Mouse (Mus musculus): ENCODE data around the gene Crhbp. TPM values are rescaled to one million over a fixed set of nuclear protein-coding genes. Genes with fewer than 3 reads are reported as not detected.

Gene Crhbp
- polyA plus RNA-seq, 1 experiment, result 0.05 TPM

DNA sequence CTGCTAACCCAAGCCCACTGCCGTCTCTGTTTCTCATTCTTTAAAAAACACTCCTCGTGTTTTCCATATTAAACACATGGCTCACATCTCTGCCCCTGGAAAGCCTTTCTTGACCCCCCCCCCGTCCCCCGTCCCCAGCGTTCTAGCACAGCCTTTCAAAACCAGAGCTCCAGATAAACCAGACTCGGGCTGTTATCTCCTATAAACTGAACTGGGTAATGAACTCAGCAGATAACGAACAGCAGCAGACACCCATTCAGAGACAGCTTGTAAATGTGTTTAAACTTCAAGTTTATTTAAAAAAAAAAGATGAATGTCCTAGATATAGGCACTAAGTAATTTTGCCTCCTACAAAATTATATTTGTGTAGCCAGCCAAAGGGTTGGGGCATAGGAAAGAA is 30.4 kb upstream of the Crhbp start:
- Histone ChIP-seq H3K27me3 (replicated peaks; ENCODE audit: control insufficient read depth, insufficient read depth, low read length) (no peaks in the 10 kb centered on the region), H3K27ac (ENCODE audit: insufficient read depth, low read depth, low read length) (no peak overlapping the region), H3K4me1 (ENCODE audit: control insufficient read depth, insufficient read depth, low read length) (no peaks in the 10 kb centered on the region), H3K4me3 (ENCODE audit: insufficient read depth, low read depth, low read length) (no peak overlapping the region), H3K36me3 (ENCODE audit: control insufficient read depth, insufficient read depth, low read length) (no peaks in the 10 kb centered on the region)
- TF ChIP-seq POLR2A (IDR thresholded peaks at IDR 0.05; ENCODE audit: low read depth, low read length) (no peak), CTCF (conservative IDR thresholded peaks at IDR 0.05; ENCODE audit: insufficient read depth, insufficient read length, low read depth, low read length) (no peak)
- DNase-seq, result no peak
- 74% methylated on average over 7 of the region's 7 CpGs for WGBS

DNA sequence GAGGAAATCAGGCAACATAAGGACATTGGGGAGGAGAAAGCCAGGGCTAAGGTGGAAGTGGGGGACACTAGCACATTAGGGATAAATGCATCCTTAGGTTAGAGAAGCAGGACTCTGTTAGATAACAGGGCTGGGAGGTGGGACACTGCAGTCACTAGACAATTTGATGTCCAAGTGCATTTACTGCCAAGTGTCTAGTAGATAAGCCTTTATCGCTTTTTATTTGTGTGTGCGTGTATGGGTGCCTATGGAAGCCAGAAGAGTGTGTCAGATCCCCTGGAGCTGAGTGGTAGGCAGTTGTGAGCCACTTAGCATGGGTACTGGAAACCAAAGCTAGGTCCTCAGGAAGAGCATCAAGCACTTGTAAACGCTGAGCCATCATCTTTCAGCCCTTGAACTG is 29.6 kb upstream of the Crhbp start:
- Histone ChIP-seq H3K4me3 (ENCODE audit: insufficient read depth, low read depth, low read length) (no peak overlapping the region), H3K4me1 (ENCODE audit: control insufficient read depth, insufficient read depth, low read length) (no peaks in the 10 kb centered on the region), H3K27ac (ENCODE audit: insufficient read depth, low read depth, low read length) (no peak overlapping the region), H3K36me3 (ENCODE audit: control insufficient read depth, insufficient read depth, low read length) (no peaks in the 10 kb centered on the region), H3K27me3 (replicated peaks; ENCODE audit: control insufficient read depth, insufficient read depth, low read length) (no peaks in the 10 kb centered on the region)
- WGBS, result 87% methylated on average over 3 of the region's 3 CpGs
- TF ChIP-seq CTCF (conservative IDR thresholded peaks at IDR 0.05; ENCODE audit: insufficient read depth, insufficient read length, low read depth, low read length) (no peak), POLR2A (IDR thresholded peaks at IDR 0.05; ENCODE audit: low read depth, low read length) (no peak)
- DNase-seq, result no peak

- no peaks in the 10 kb centered on the region for H3K36me3 ChIP-seq (ENCODE audit: control insufficient read depth, insufficient read depth, low read length)
- no peak for DNase-seq
- no peaks in the 10 kb centered on the region for H3K4me1 ChIP-seq (ENCODE audit: control insufficient read depth, insufficient read depth, low read length)
- 74% methylated on average over 2 of the region's 2 CpGs for WGBS
- H3K27me3 ChIP-seq (replicated peaks; ENCODE audit: control insufficient read depth, insufficient read depth, low read length), result no peaks in the 10 kb centered on the region
- no peak for TF ChIP-seq POLR2A (IDR thresholded peaks at IDR 0.05; ENCODE audit: low read depth, low read length)
- 0 out of 2 replicates have a peak, but pooled peaks have one; percentile 24 for TF ChIP-seq CTCF (conservative IDR thresholded peaks at IDR 0.05; ENCODE audit: insufficient read depth, insufficient read length, low read depth, low read length)
- H3K4me3 ChIP-seq (ENCODE audit: insufficient read depth, low read depth, low read length), result no peak overlapping the region
- no peak overlapping the region for H3K27ac ChIP-seq (ENCODE audit: insufficient read depth, low read depth, low read length)
Observed at GRCm38 (mm10) chr13:95470970-95471369, 26.2 kb upstream of the Crhbp start.

DNA sequence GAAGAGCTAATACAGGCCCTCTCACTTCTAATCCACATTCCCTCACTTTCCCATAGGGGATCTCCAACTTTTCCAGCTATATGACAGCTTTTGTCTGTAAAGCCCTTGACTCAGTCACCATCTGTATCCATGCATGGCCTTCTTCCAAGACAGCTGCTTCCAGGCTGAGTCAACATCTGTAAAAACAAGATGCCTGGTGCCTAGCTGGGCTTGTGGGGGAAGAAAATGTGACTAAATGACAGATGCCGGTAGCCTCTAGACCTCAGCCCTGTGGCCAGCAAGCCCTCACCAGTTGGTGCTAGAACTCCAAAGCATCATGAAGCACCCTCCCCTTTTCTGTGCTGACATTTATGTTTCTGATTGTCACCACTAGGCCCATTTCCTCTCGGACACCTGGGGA is 6.8 kb upstream of the Crhbp start:
- 77% methylated on average over 2 of the region's 2 CpGs for WGBS
- TF ChIP-seq POLR2A (IDR thresholded peaks at IDR 0.05; ENCODE audit: low read depth, low read length) (no peak), CTCF (conservative IDR thresholded peaks at IDR 0.05; ENCODE audit: insufficient read depth, insufficient read length, low read depth, low read length) (no peak)

DNA sequence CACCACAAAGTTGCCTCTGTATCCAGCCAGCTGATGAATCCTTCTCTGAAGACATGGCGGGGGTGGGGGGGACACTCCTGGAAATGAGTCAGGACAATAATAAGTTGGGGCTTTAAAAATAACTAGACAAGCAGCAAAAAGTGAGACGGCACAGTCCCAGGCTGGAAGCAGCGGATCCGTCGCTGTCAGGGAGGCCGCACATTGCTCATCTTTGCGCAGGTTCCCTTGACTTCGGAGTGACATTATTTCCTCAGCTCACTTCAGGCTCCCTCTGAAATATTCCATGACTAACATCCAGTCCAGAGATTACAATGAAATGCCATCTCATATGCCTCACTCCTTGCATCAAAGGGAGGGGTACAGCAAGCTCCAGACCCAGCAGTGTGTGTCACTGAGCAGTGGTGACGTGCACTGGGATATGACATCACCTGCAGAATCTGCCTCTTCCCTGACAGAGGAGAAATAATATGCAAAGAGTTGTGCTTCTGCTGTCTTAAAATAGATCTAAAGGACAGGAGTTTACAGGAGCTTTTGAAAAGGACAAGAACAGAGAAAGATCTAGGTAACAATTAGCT is 6.0 kb upstream of the Crhbp start:
- WGBS, result 90% methylated on average over 9 of the region's 9 CpGs
- H3K4me1 ChIP-seq (ENCODE audit: control insufficient read depth, insufficient read depth, low read length), result no peaks in the 10 kb centered on the region
- peaks cover 1% of the 10 kb centered on the region for H3K27me3 ChIP-seq (replicated peaks; ENCODE audit: control insufficient read depth, insufficient read depth, low read length)
- no peak overlapping the region for H3K27ac ChIP-seq (ENCODE audit: insufficient read depth, low read depth, low read length)
- DNase-seq, result no peak
- H3K36me3 ChIP-seq (ENCODE audit: control insufficient read depth, insufficient read depth, low read length), result no peaks in the 10 kb centered on the region
- TF ChIP-seq CTCF (conservative IDR thresholded peaks at IDR 0.05; ENCODE audit: insufficient read depth, insufficient read length, low read depth, low read length), result no peak
- TF ChIP-seq POLR2A (IDR thresholded peaks at IDR 0.05; ENCODE audit: low read depth, low read length), result no peak
- H3K4me3 ChIP-seq (ENCODE audit: insufficient read depth, low read depth, low read length), result no peak overlapping the region

More for the DNA sequence above, 6.8 kb upstream of the Crhbp start:
- H3K27ac ChIP-seq (ENCODE audit: insufficient read depth, low read depth, low read length), result no peak overlapping the region
- H3K4me3 ChIP-seq (ENCODE audit: insufficient read depth, low read depth, low read length), result no peak overlapping the region
- DNase-seq, result no peak
- no peaks in the 10 kb centered on the region for H3K36me3 ChIP-seq (ENCODE audit: control insufficient read depth, insufficient read depth, low read length)
- H3K27me3 ChIP-seq (replicated peaks; ENCODE audit: control insufficient read depth, insufficient read depth, low read length), result peaks cover 1% of the 10 kb centered on the region
- no peaks in the 10 kb centered on the region for H3K4me1 ChIP-seq (ENCODE audit: control insufficient read depth, insufficient read depth, low read length)

DNA sequence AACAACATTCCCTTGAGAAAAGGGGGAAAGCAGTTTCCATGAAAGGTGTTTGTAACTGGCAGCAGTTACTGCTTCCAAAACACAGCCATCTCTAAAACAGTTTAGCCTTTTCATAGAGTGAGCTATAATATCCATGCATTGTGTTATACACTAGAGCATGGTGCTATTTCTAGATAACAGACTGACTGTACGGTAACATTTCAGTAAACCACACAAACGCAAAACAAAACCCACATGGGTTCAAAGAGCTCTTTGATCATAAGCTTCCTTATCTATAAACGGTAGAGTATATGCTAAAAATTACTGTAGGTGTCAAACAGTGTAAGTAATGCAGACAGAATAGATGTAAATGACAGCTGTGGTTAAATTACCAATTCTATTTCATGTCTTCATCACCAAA is 5.0 kb upstream of the Crhbp start:
- Histone ChIP-seq H3K4me3 (ENCODE audit: insufficient read depth, low read depth, low read length) (no peak overlapping the region), H3K27me3 (replicated peaks; ENCODE audit: control insufficient read depth, insufficient read depth, low read length) (peaks cover 1% of the 10 kb centered on the region), H3K4me1 (ENCODE audit: control insufficient read depth, insufficient read depth, low read length) (no peaks in the 10 kb centered on the region), H3K36me3 (ENCODE audit: control insufficient read depth, insufficient read depth, low read length) (no peaks in the 10 kb centered on the region), H3K27ac (ENCODE audit: insufficient read depth, low read depth, low read length) (no peak overlapping the region)
- WGBS, result 85% methylated on average over 3 of the region's 3 CpGs
- TF ChIP-seq POLR2A (IDR thresholded peaks at IDR 0.05; ENCODE audit: low read depth, low read length) (no peak), CTCF (conservative IDR thresholded peaks at IDR 0.05; ENCODE audit: insufficient read depth, insufficient read length, low read depth, low read length) (no peak)
- no peak for DNase-seq

- no peak overlapping the region for H3K27ac ChIP-seq (ENCODE audit: insufficient read depth, low read depth, low read length)
- no peak for DNase-seq
- no peak for TF ChIP-seq CTCF (conservative IDR thresholded peaks at IDR 0.05; ENCODE audit: insufficient read depth, insufficient read length, low read depth, low read length)
- no peak for TF ChIP-seq POLR2A (IDR thresholded peaks at IDR 0.05; ENCODE audit: low read depth, low read length)
- H3K4me3 ChIP-seq (ENCODE audit: insufficient read depth, low read depth, low read length), result no peak overlapping the region
- no peaks in the 10 kb centered on the region for H3K36me3 ChIP-seq (ENCODE audit: control insufficient read depth, insufficient read depth, low read length)
- WGBS, result 20% methylated on average over 7 of the region's 7 CpGs
- H3K4me1 ChIP-seq (ENCODE audit: control insufficient read depth, insufficient read depth, low read length), result no peaks in the 10 kb centered on the region
- H3K27me3 ChIP-seq (replicated peaks; ENCODE audit: control insufficient read depth, insufficient read depth, low read length), result peaks cover 1% of the 10 kb centered on the region
Observed at GRCm38 (mm10) chr13:95444291-95444690, 433 bp downstream of the Crhbp start.

Data from kidney, adult 2 months (tissue).